In the genomic region with DNA sequence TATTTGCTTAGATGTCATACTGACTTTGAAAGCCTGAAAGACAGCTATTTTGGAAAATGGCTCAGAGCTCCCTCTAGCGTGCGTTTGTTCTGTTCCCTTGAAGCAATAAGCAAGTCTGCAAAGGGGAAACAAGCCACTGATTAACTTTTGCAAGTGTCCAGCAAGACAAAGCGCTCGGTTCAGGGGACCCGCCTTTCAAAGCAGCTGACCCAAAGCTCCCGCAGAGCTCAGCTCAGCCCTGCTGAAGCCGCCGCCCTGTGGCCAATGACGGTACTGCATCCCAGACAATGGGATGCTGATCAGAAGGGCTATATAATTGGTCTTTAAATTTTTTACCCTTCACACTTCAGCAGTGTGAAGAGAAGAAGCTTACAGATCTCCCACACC, we compare ENCODE assay signal across 8 mouse cellular contexts. TPM values are rescaled to one million over a fixed set of nuclear protein-coding genes. Genes with fewer than 3 reads are reported as not detected.
DNase-seq lines count a peak whose midpoint lies in the region; ATAC-seq lines count a peak whose summit lies in the region.

No protein-coding gene starts in this region.

- H3K4me2 ChIP-seq in midbrain, embryonic 15.5 days = no peak overlapping the region
- no peak overlapping the region; the same call in 1 of the 2 replicates for H3K4me2 ChIP-seq in limb, embryonic 13.5 days (replicated peaks)

- peak; percentile 92 for DNase-seq in midbrain, embryonic 10.5 days (ENCODE audit: low spot score)
- DNase-seq in embryo, embryonic 10 days (ENCODE audit: low spot score) = peak; percentile 94
- peak; percentile 92 for DNase-seq in kidney, adult 11 months
- DNase-seq in splenic B cell, adult 2 months (ENCODE audit: low read depth, low spot score) = peak; percentile 80

- no peaks in the 10 kb centered on the region for H3K36me3 ChIP-seq in midbrain, embryonic 10.5 days
- H3K36me3 ChIP-seq in midbrain, embryonic 15.5 days (replicated peaks) = no peaks in the 10 kb centered on the region
- no peaks in the 10 kb centered on the region for H3K36me3 ChIP-seq in limb, embryonic 13.5 days
- H3K36me3 ChIP-seq in splenic B cell, adult 2 months (ENCODE audit: control insufficient read depth, insufficient read depth, low read length, poor library complexity, severe bottlenecking) = no peaks in the 10 kb centered on the region

- peaks cover 10% of the 10 kb centered on the region for H3K4me1 ChIP-seq in midbrain, embryonic 10.5 days
- peaks cover 8% of the 10 kb centered on the region; the same call in 1 of the 2 replicates for H3K4me1 ChIP-seq in midbrain, embryonic 15.5 days
- no peaks in the 10 kb centered on the region for H3K4me1 ChIP-seq in limb, embryonic 13.5 days

- no peak overlapping the region for H3K27ac ChIP-seq in midbrain, embryonic 10.5 days (replicated peaks)
- H3K27ac ChIP-seq in midbrain, embryonic 15.5 days = no peak overlapping the region
- H3K27ac ChIP-seq in limb, embryonic 13.5 days = no peak overlapping the region

- ATAC-seq in midbrain, embryonic 15.5 days (replicated peaks) = no peak
- peak; percentile 78 for ATAC-seq in granulocyte monocyte progenitor cell, adult 5-6 weeks (replicated peaks; ENCODE audit: poor library complexity, severe bottlenecking)
- peak; percentile 48; the same call in 1 of the 2 replicates for ATAC-seq in limb, embryonic 13.5 days (ENCODE audit: low FRiP score, low read depth)
- peak; percentile 94 for ATAC-seq in monocyte, adult 5-6 weeks (replicated peaks; ENCODE audit: insufficient number of reproducible peaks, low FRiP score, low TSS enrichment, poor library complexity, severe bottlenecking)

- H3K4me3 ChIP-seq in midbrain, embryonic 10.5 days = no peak overlapping the region
- no peak overlapping the region for H3K4me3 ChIP-seq in midbrain, embryonic 15.5 days
- H3K4me3 ChIP-seq in limb, embryonic 13.5 days = no peak overlapping the region

- H3K27me3 ChIP-seq in midbrain, embryonic 10.5 days (ENCODE audit: low read depth, poor library complexity, severe bottlenecking) = 0 out of 2 replicates have a peak, but pooled peaks cover 9% of the 10 kb centered on the region
- H3K27me3 ChIP-seq in midbrain, embryonic 15.5 days (replicated peaks) = no peaks in the 10 kb centered on the region
- H3K27me3 ChIP-seq in limb, embryonic 13.5 days = no peaks in the 10 kb centered on the region
- H3K27me3 ChIP-seq in splenic B cell, adult 2 months (ENCODE audit: control insufficient read depth, insufficient read depth, low read length, poor library complexity, severe bottlenecking) = no peaks in the 10 kb centered on the region

- under 1% methylated on average over 9 of the region's 9 CpGs for WGBS in midbrain, embryonic 10.5 days
- WGBS in midbrain, embryonic 15.5 days = under 1% methylated on average over 9 of the region's 9 CpGs
- under 1% methylated on average over 9 of the region's 9 CpGs for WGBS in limb, embryonic 13.5 days

- peaks cover 4% of the 10 kb centered on the region for H3K9me3 ChIP-seq in midbrain, embryonic 10.5 days (replicated peaks)
- no peaks in the 10 kb centered on the region for H3K9me3 ChIP-seq in midbrain, embryonic 15.5 days
- H3K9me3 ChIP-seq in limb, embryonic 13.5 days = peaks cover 3% of the 10 kb centered on the region

- H3K9ac ChIP-seq in midbrain, embryonic 15.5 days = no peak overlapping the region
- H3K9ac ChIP-seq in limb, embryonic 13.5 days = no peak overlapping the region

RNA-seq across cellular contexts. Expression of gene Cd300lg, which starts 1.2 kb away (rescaled TPM):
- polyA plus RNA-seq in midbrain, embryonic 10.5 days (2016; fragmentation: Nextera tagmentation; extraction: Ambion mirVana) = 0.20 and 0.25 TPM in 2 replicates
- 0.31 and 0.43 TPM in 2 replicates for polyA plus RNA-seq in midbrain, embryonic 15.5 days (2015; fragmentation: Nextera tagmentation; extraction: Ambion mirVana)
- 0.26 and 1.1 TPM in 2 replicates for total RNA-seq in granulocyte monocyte progenitor cell, adult 5-6 weeks (2014; fragmentation: Nextera tagmentation)
- total RNA-seq in granulocyte monocyte progenitor cell, adult 5-6 weeks (2017) = 0.36 and 2.0 TPM in 2 replicates
- polyA plus RNA-seq in limb, embryonic 13.5 days (2015; fragmentation: Nextera tagmentation; extraction: Ambion mirVana) = 0.49 and 0.78 TPM in 2 replicates
- total RNA-seq in monocyte, adult 5-6 weeks (2017) = 2.0 to 8.0 TPM (median 3.3 TPM) in 3 replicates

RNA-seq across cellular contexts. Expression of gene Mpp3, which starts 11.9 kb away (rescaled TPM):
- 13.3 and 16.9 TPM in 2 replicates for polyA plus RNA-seq in midbrain, embryonic 10.5 days (2016; fragmentation: Nextera tagmentation; extraction: Ambion mirVana)
- polyA plus RNA-seq in midbrain, embryonic 15.5 days (2015; fragmentation: Nextera tagmentation; extraction: Ambion mirVana) = 60.1 and 62.9 TPM in 2 replicates
- total RNA-seq in granulocyte monocyte progenitor cell, adult 5-6 weeks (2014; fragmentation: Nextera tagmentation) = not detected in 2 replicates
- not detected in 2 replicates for total RNA-seq in granulocyte monocyte progenitor cell, adult 5-6 weeks (2017)
- polyA plus RNA-seq in limb, embryonic 13.5 days (2015; fragmentation: Nextera tagmentation; extraction: Ambion mirVana) = 10.0 and 10.2 TPM in 2 replicates
- total RNA-seq in monocyte, adult 5-6 weeks (2017) = not detected in 3 replicates

RNA-seq across cellular contexts. Expression of gene Mpp2, which starts 48.2 kb away (rescaled TPM):
- 15.5 and 18.7 TPM in 2 replicates for polyA plus RNA-seq in midbrain, embryonic 10.5 days (2016; fragmentation: Nextera tagmentation; extraction: Ambion mirVana)
- polyA plus RNA-seq in midbrain, embryonic 15.5 days (2015; fragmentation: Nextera tagmentation; extraction: Ambion mirVana) = 33.4 and 36.4 TPM in 2 replicates
- total RNA-seq in granulocyte monocyte progenitor cell, adult 5-6 weeks (2014; fragmentation: Nextera tagmentation) = not detected in 2 replicates
- 0.04 TPM in 1 of 2 replicates, not detected in the other for total RNA-seq in granulocyte monocyte progenitor cell, adult 5-6 weeks (2017)
- polyA plus RNA-seq in limb, embryonic 13.5 days (2015; fragmentation: Nextera tagmentation; extraction: Ambion mirVana) = 13.4 and 13.5 TPM in 2 replicates
- total RNA-seq in monocyte, adult 5-6 weeks (2017) = not detected in 3 replicates

RNA-seq across cellular contexts. Expression of gene Dusp3, which starts 53.3 kb away (rescaled TPM):
- polyA plus RNA-seq in midbrain, embryonic 10.5 days (2016; fragmentation: Nextera tagmentation; extraction: Ambion mirVana) = 12.2 and 13.1 TPM in 2 replicates
- 21.7 and 22.2 TPM in 2 replicates for polyA plus RNA-seq in midbrain, embryonic 15.5 days (2015; fragmentation: Nextera tagmentation; extraction: Ambion mirVana)
- 3.9 and 4.3 TPM in 2 replicates for total RNA-seq in granulocyte monocyte progenitor cell, adult 5-6 weeks (2014; fragmentation: Nextera tagmentation)
- 0.95 and 1.1 TPM in 2 replicates for total RNA-seq in granulocyte monocyte progenitor cell, adult 5-6 weeks (2017)
- polyA plus RNA-seq in limb, embryonic 13.5 days (2015; fragmentation: Nextera tagmentation; extraction: Ambion mirVana) = 18.6 and 19.4 TPM in 2 replicates
- total RNA-seq in monocyte, adult 5-6 weeks (2017) = 32.4 to 36.2 TPM (median 35.3 TPM) in 3 replicates

RNA-seq across cellular contexts. Expression of gene Cfap97d1, which starts 56.1 kb away (rescaled TPM):
- not detected in 2 replicates for polyA plus RNA-seq in midbrain, embryonic 10.5 days (2016; fragmentation: Nextera tagmentation; extraction: Ambion mirVana)
- not detected in 2 replicates for polyA plus RNA-seq in midbrain, embryonic 15.5 days (2015; fragmentation: Nextera tagmentation; extraction: Ambion mirVana)
- total RNA-seq in granulocyte monocyte progenitor cell, adult 5-6 weeks (2014; fragmentation: Nextera tagmentation) = not detected in 2 replicates
- not detected in 2 replicates for total RNA-seq in granulocyte monocyte progenitor cell, adult 5-6 weeks (2017)
- not detected in 2 replicates for polyA plus RNA-seq in limb, embryonic 13.5 days (2015; fragmentation: Nextera tagmentation; extraction: Ambion mirVana)
- 2.4 TPM in 1 of 3 replicates, not detected in the others for total RNA-seq in monocyte, adult 5-6 weeks (2017)
